Mouse (Mus musculus) liver, embryonic 13.5 days (tissue): ENCODE data around the gene Gkap1. TPM values are rescaled to one million over a fixed set of nuclear protein-coding genes. Genes with fewer than 3 reads are reported as not detected.
A peak's percentile ranks its signal among the peaks of the same experiment; 100 is the strongest.

ENCODE experiments used
- ATAC-seq: fragments of 200-750 bp; cut with Nextera tagmentation; 2 replicates; pipeline ENCODE4 v1.8.0; 2017; ENCODE audit warnings: low read depth, mild to moderate bottlenecking, moderate number of reproducible peaks, moderate library complexity
- DNase-seq: peaks from one replicate; pipeline ENCODE4 v3.0.0; 2022
- H3K27ac ChIP-seq: fragments of 300-500 bp; sonication (generic); 2 replicates; pipeline ENCODE4 v1.5.1; 2015; ENCODE audit warnings: moderate library complexity, mild to moderate bottlenecking, inconsistent platforms
- H3K27me3 ChIP-seq: fragments of 300-500 bp; sonication (generic); 2 replicates; pipeline ENCODE4 v1.6.1; 2015; ENCODE audit warnings: mild to moderate bottlenecking, inconsistent platforms
- H3K36me3 ChIP-seq: fragments of 300-500 bp; sonication (generic); 2 replicates; pipeline ENCODE4 v1.6.1; 2015; ENCODE audit warnings: mild to moderate bottlenecking, inconsistent platforms
- H3K4me1 ChIP-seq: fragments of 300-500 bp; sonication (generic); replicated peaks from 2 replicates; pipeline ENCODE4 v1.6.1; 2015; ENCODE audit warnings: inconsistent platforms
- H3K4me2 ChIP-seq: fragments of 300-500 bp; sonication (generic); 2 replicates; pipeline ENCODE4 v1.6.1; 2015; ENCODE audit warnings: inconsistent platforms, mild to moderate bottlenecking, moderate library complexity
- H3K4me3 ChIP-seq: fragments of 300-500 bp; sonication (generic); replicated peaks from 2 replicates; pipeline ENCODE4 v1.5.1; 2015; ENCODE audit warnings: mild to moderate bottlenecking, inconsistent platforms
- H3K9ac ChIP-seq: fragments of 300-500 bp; sonication (generic); 2 replicates; pipeline ENCODE4 v1.6.1; 2015; ENCODE audit warnings: mild to moderate bottlenecking, inconsistent platforms
- H3K9me3 ChIP-seq: fragments of 300-500 bp; sonication (generic); replicated peaks from 2 replicates; pipeline ENCODE4 v1.6.1; 2016; ENCODE audit warnings: inconsistent platforms
- WGBS: fragments of 180-500 bp; shearing (Covaris S2); methylation state at CpG from one replicate; pipeline ENCODE4 v1.1.7; 2015; ENCODE audit not compliant: insufficient replicate concordance; 5-methylcytosine and 5-hydroxymethylcytosine counted together
- polyA plus RNA-seq: library from polyadenylated mRNA; unstranded; fragments of >200 nt; fragmentation: Nextera tagmentation; extraction: Ambion mirVana; gene quantifications from 2 replicates; pipeline ENCODE4 v1.2.1, GENCODE M21; 2015

Gene Gkap1
- polyA plus RNA-seq, 1 experiment from 2014 or later: 4.6 TPM

DNA sequence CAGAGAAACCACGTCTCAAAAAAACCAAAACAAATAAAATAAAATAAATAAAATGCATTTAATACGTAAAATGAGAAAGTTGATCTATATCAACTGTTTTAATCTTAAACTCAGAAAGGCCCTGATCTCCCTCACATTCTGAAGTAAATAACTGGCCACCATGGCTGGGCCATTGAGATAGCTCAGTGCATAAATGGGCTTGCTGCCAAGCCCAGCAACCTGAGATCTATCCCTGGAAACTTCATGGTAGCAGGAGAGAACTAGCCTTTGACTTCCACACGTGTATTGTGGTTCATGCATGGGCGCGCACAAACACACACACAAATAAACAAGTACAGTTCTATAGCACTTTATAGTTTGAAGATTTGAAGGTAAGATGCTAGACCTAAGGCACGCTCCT lies 74.2 kb downstream of the Gkap1 start:
- no peak overlapping the region for H3K9ac ChIP-seq
- H3K9me3 ChIP-seq: no peaks in the 10 kb centered on the region
- 79% methylated on average over 6 of the region's 6 CpGs for WGBS
- H3K36me3 ChIP-seq: peaks cover 15% of the 10 kb centered on the region
- H3K27ac ChIP-seq: no peak overlapping the region
- H3K27me3 ChIP-seq: no peaks in the 10 kb centered on the region
- no peak for DNase-seq
- H3K4me1 ChIP-seq: peaks cover 20% of the 10 kb centered on the region
- no peak overlapping the region for H3K4me2 ChIP-seq
- no peak for ATAC-seq
- H3K4me3 ChIP-seq: no peak overlapping the region

DNA sequence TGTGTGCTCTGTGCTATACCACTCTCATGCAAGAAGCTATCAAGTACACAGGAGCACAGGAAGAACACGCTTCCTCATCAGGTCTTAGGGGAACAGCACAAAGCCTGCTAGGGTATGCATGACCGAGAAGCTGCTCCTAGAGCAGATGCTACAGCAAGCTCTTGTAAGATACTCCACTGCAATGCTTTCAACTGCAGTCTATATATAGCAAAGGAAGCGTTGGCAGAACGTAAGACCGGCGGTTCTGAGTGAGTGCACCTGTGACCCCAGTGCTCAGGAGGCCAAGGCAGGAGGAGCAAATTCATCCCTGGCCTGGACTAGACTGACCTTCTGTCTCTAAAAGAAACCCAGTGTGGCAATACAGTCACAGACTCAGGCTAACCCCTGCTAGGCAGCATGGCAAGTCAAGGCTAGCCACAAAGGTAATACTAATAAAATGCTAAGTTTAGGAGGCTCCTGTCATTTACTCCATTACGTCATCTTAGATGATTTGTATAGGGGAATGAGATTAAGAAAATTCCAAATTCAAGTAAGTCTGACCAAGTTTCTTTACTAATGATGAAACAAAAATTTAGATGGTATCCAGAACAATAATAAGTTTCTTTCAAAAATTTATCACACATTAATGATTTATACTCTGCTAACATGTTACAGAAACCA lies 77.4 kb downstream of the Gkap1 start:
- H3K9me3 ChIP-seq: no peaks in the 10 kb centered on the region
- DNase-seq (no peak), ATAC-seq (no peak)
- H3K4me1 ChIP-seq: peaks cover 7% of the 10 kb centered on the region; the same call in 1 of the 2 replicates
- WGBS: 84% methylated on average over 7 of the region's 7 CpGs
- H3K4me3 ChIP-seq: no peak overlapping the region
- H3K4me2 ChIP-seq: no peak overlapping the region
- no peak overlapping the region for H3K27ac ChIP-seq
- H3K9ac ChIP-seq: no peak overlapping the region
- H3K36me3 ChIP-seq: peaks cover 38% of the 10 kb centered on the region
- no peaks in the 10 kb centered on the region for H3K27me3 ChIP-seq

- H3K9me3 ChIP-seq: no peaks in the 10 kb centered on the region
- no peak overlapping the region for H3K9ac ChIP-seq
- H3K27ac ChIP-seq: no peak overlapping the region
- no peaks in the 10 kb centered on the region for H3K27me3 ChIP-seq
- H3K4me3 ChIP-seq: no peak overlapping the region
- no peak for DNase-seq
- peaks cover 5% of the 10 kb centered on the region; the same call in 1 of the 2 replicates for H3K4me1 ChIP-seq
- WGBS: 74% methylated on average over 3 of the region's 3 CpGs
- no peak for ATAC-seq
- peaks cover 44% of the 10 kb centered on the region for H3K36me3 ChIP-seq
- no peak overlapping the region for H3K4me2 ChIP-seq
Observed at GRCm38 (mm10) chr13:58197211-58197610, 78.3 kb downstream of the Gkap1 start.

DNA sequence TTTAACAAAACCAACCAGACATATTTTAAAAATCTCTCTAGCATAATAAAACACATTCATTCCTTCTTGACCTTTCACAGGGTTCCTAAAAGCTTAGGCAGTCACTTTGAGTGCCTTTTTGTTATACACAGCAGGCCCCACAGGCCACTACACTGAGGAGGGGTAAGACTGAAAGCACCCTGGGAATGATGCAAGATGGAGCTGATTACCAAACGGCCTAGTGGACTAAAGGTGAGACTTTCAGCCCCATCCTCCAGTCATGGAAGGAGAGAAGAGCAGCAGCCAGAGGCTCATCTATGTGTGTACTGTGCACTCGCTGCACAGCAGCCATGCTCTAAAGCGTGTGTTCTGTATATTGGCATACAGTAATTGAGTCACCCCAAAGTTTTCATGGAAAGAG lies 80.6 kb downstream of the Gkap1 start:
- Histone ChIP-seq H3K4me3 (no peak overlapping the region), H3K27me3 (no peaks in the 10 kb centered on the region), H3K4me2 (no peak overlapping the region), H3K36me3 (peaks cover 65% of the 10 kb centered on the region), H3K4me1 (no peaks in the 10 kb centered on the region), H3K9me3 (no peaks in the 10 kb centered on the region), H3K27ac (no peak overlapping the region), H3K9ac (no peak overlapping the region)
- ATAC-seq (no peak), DNase-seq (no peak)
- 86% methylated on average over 3 of the region's 3 CpGs for WGBS

DNA sequence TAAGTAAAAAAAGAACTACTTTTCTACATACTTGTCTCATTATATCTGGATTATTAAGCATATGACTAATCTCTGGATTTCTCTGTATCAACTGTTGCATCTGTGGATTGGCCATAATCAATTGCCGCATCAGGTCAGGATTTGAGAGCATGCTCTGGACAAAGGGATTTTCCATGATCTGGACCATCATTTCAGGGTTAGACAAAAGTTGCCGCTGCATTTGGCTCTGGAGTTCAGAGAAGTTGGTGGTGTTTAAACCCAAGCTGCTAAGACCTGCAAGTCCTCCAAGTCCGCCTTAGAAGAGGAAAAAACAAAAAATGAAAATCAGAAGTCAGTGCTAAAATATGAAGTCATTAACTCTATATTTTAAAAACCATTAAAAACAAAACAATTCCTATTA lies 82.3 kb downstream of the Gkap1 start:
- Histone ChIP-seq H3K4me3 (no peak overlapping the region), H3K27ac (no peak overlapping the region), H3K4me1 (no peaks in the 10 kb centered on the region), H3K4me2 (no peak overlapping the region), H3K9me3 (no peaks in the 10 kb centered on the region), H3K36me3 (peaks cover 73% of the 10 kb centered on the region), H3K27me3 (no peaks in the 10 kb centered on the region), H3K9ac (no peak overlapping the region)
- no peak for ATAC-seq
- 83% methylated on average over 3 of the region's 3 CpGs for WGBS
- DNase-seq: no peak

- no peak overlapping the region for H3K4me2 ChIP-seq
- no peak overlapping the region for H3K9ac ChIP-seq
- no peak overlapping the region for H3K27ac ChIP-seq
- H3K9me3 ChIP-seq: no peaks in the 10 kb centered on the region
- DNase-seq (no peak), ATAC-seq (no peak)
- 85% methylated on average over 6 of the region's 6 CpGs for WGBS
- H3K27me3 ChIP-seq: no peaks in the 10 kb centered on the region
- H3K36me3 ChIP-seq: peaks cover 73% of the 10 kb centered on the region
- no peaks in the 10 kb centered on the region for H3K4me1 ChIP-seq
- H3K4me3 ChIP-seq: no peak overlapping the region
Observed at GRCm38 (mm10) chr13:58192146-58192545, 83.4 kb downstream of the Gkap1 start.

DNA sequence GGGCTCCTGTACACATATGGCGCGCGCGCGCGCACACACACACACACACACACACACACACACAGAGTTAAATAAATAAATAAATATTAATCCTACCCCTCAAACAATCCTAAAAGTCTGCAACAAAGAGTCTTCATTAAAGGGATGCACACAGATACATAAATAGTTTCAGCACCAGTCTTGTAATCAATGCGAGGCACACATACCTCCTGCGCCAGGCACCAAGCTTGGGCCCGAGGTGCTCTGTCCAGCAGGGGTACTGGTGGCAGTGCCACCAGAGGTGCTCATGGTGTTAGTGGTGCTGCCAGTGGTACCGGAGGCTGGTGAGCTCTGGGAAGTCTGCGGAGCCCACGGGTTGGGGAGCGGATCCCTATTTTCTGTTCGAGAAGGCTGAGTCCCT lies 84.0 kb downstream of the Gkap1 start:
- ATAC-seq (no peak), DNase-seq (no peak)
- Histone ChIP-seq H3K27ac (no peak overlapping the region), H3K4me3 (no peak overlapping the region), H3K4me1 (no peaks in the 10 kb centered on the region), H3K9ac (no peak overlapping the region), H3K36me3 (peaks cover 73% of the 10 kb centered on the region), H3K9me3 (no peaks in the 10 kb centered on the region), H3K27me3 (no peaks in the 10 kb centered on the region), H3K4me2 (no peak overlapping the region)
- 94% methylated on average over 14 of the region's 14 CpGs for WGBS

DNA sequence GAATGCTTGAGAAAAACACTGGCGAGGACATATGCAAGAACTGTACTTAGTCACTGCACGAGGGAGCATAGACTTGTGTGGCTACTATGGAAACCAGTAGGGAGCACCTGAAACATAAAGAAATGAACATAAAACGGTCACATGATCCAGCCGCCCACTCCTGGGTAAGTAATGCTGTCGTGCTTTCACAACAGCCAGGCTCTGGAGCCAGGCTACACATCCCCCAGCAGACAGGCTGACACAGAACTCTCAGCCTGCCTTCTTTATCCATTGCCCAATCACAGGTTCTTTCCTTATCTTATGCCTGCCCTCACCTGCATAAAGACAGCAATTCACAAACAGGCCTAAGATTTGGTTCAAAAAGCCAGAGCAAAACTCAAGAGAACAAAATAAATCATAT lies 86.0 kb downstream of the Gkap1 start:
- H3K27me3 ChIP-seq: no peaks in the 10 kb centered on the region
- no peak overlapping the region for H3K4me3 ChIP-seq
- no peak overlapping the region for H3K9ac ChIP-seq
- H3K4me1 ChIP-seq: no peaks in the 10 kb centered on the region
- H3K36me3 ChIP-seq: peaks cover 71% of the 10 kb centered on the region
- no peak overlapping the region for H3K27ac ChIP-seq
- WGBS: 74% methylated on average over 5 of the region's 5 CpGs
- H3K4me2 ChIP-seq: no peak overlapping the region
- ATAC-seq: no peak
- no peak for DNase-seq
- no peaks in the 10 kb centered on the region for H3K9me3 ChIP-seq

- WGBS: 62% methylated on average over 4 of the region's 4 CpGs
Observed at GRCm38 (mm10) chr13:58188412-58188811, 87.1 kb downstream of the Gkap1 start.

DNA sequence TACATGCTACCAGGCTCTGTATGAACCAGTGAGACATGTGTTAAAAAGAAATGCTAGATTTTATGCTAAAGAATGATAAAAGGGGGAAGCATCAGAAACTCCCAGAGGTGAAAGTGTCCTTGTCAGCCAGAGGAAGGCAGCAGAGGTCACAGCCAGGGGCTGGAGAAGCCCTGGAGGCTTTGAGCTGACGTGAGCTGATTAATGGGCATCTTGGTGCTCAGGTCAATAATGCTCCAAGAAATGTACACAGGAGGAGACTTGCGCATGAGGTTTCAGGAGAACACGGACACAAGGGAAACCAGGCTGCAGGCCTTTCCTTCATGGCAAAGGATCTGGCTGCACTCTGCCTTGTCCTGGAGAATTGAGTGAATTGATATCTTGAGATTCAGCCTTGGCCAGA lies 87.7 kb downstream of the Gkap1 start:
- DNase-seq (no peak), ATAC-seq (no peak)
- H3K9me3 ChIP-seq: no peaks in the 10 kb centered on the region
- H3K27ac ChIP-seq: no peak overlapping the region
- H3K9ac ChIP-seq: no peak overlapping the region
- no peaks in the 10 kb centered on the region for H3K27me3 ChIP-seq
- no peak overlapping the region for H3K4me3 ChIP-seq
- peaks cover 68% of the 10 kb centered on the region for H3K36me3 ChIP-seq
- 84% methylated on average over 3 of the region's 3 CpGs for WGBS
- H3K4me2 ChIP-seq: no peak overlapping the region
- no peaks in the 10 kb centered on the region for H3K4me1 ChIP-seq

More at GRCm38 (mm10) chr13:58188412-58188811, 87.1 kb downstream of the Gkap1 start:
- ATAC-seq: peak; percentile 55; the same call in 1 of the 2 replicates
- H3K4me2 ChIP-seq: no peak overlapping the region
- H3K27ac ChIP-seq: no peak overlapping the region
- no peaks in the 10 kb centered on the region for H3K27me3 ChIP-seq
- DNase-seq: peak; percentile 72
- peaks cover 66% of the 10 kb centered on the region for H3K36me3 ChIP-seq
- no peaks in the 10 kb centered on the region for H3K9me3 ChIP-seq
- H3K4me1 ChIP-seq: no peaks in the 10 kb centered on the region
- H3K4me3 ChIP-seq: no peak overlapping the region
- H3K9ac ChIP-seq: no peak overlapping the region

DNA sequence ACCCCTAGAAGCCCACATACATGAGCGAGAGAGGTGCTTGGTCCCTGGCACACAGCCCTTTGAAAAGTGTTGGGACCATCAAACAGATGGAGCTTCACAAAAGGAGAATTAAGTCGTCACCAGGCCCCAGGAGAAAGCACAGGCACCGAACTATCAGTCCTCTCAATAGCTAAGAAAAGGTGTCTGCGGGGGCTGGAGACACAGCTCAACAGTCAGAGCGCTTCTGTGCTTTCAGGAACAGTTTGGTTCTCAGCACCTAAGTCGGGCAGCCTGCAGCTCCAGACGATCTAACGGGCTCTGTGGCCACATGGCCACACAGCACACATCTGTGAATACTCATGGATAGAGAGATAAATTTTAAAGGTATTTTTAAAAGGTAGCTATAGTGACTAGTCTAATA lies 89.2 kb downstream of the Gkap1 start:
- Histone ChIP-seq H3K4me3 (no peak overlapping the region), H3K4me1 (no peaks in the 10 kb centered on the region), H3K9me3 (no peaks in the 10 kb centered on the region), H3K27me3 (no peaks in the 10 kb centered on the region), H3K27ac (no peak overlapping the region), H3K4me2 (no peak overlapping the region), H3K9ac (no peak overlapping the region), H3K36me3 (peaks cover 59% of the 10 kb centered on the region)
- WGBS: 81% methylated on average over 8 of the region's 8 CpGs
- DNase-seq (no peak), ATAC-seq (no peak)

DNA sequence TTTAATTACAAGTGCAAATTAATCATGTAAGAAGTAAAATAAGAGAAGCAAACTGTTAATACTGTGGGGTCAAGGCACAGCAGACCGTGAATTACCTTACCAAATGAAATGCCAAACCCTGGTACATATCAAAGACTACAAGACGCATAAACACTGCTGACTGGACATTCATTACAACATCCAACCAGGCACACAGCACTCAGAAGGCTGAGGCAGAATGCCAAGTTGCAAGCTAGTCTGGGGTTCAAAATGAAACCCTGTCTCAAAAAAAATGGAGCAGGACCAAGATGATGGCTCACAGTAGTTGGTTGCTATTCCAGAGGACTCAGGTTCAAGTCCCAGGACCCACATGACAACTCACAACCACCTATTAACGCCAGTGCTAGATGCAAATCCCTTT lies 91.4 kb downstream of the Gkap1 start:
- Histone ChIP-seq H3K4me3 (no peak overlapping the region), H3K9me3 (no peaks in the 10 kb centered on the region), H3K27ac (no peak overlapping the region), H3K27me3 (no peaks in the 10 kb centered on the region), H3K4me2 (no peak overlapping the region), H3K4me1 (no peaks in the 10 kb centered on the region), H3K9ac (no peak overlapping the region), H3K36me3 (peaks cover 63% of the 10 kb centered on the region)
- WGBS: 78% methylated on average over 3 of the region's 3 CpGs
- no peak for DNase-seq
- ATAC-seq: no peak
